Mouse (Mus musculus): Measurements from ENCODE around the gene Ocrl. TPM values are rescaled to one million over a fixed set of nuclear protein-coding genes. Genes with fewer than 3 reads are reported as not detected.

Gene Ocrl
- polyA plus RNA-seq, 1 experiment from 2014 or later, result 30.8 TPM

- H3K4me3 ChIP-seq (ENCODE audit: low read length), result no peak overlapping the region
- no peak overlapping the region for H3K27ac ChIP-seq (ENCODE audit: low read depth, low read length)
- H3K27me3 ChIP-seq (replicated peaks; ENCODE audit: control insufficient read depth, insufficient read depth, low read length), result no peaks in the 10 kb centered on the region
- no peak overlapping the region for H3K9ac ChIP-seq (ENCODE audit: low read depth, low read length)
- ATAC-seq, result no peak
- H3K9me3 ChIP-seq (ENCODE audit: control insufficient read depth, low read length), result no peaks in the 10 kb centered on the region
- 81% methylated on average over 1 of the region's 1 CpGs for WGBS
- H3K4me2 ChIP-seq (ENCODE audit: low read length), result no peak overlapping the region
- H3K4me1 ChIP-seq (ENCODE audit: control insufficient read depth, insufficient read depth, low read depth, low read length), result no peaks in the 10 kb centered on the region
- H3K36me3 ChIP-seq (ENCODE audit: control insufficient read depth, insufficient read depth, low read length), result no peaks in the 10 kb centered on the region
Observed at GRCm38 (mm10) chrX:48004786-48005185, 92.6 kb downstream of the Ocrl start.

GRCm38 (mm10) chrX:48006062-48006461 is 93.9 kb downstream of the Ocrl start:
- Histone ChIP-seq H3K4me3 (ENCODE audit: low read length) (no peak overlapping the region), H3K9me3 (ENCODE audit: control insufficient read depth, low read length) (no peaks in the 10 kb centered on the region), H3K9ac (ENCODE audit: low read depth, low read length) (no peak overlapping the region), H3K27ac (ENCODE audit: low read depth, low read length) (no peak overlapping the region), H3K4me1 (ENCODE audit: control insufficient read depth, insufficient read depth, low read depth, low read length) (no peaks in the 10 kb centered on the region), H3K36me3 (ENCODE audit: control insufficient read depth, insufficient read depth, low read length) (no peaks in the 10 kb centered on the region), H3K27me3 (replicated peaks; ENCODE audit: control insufficient read depth, insufficient read depth, low read length) (no peaks in the 10 kb centered on the region), H3K4me2 (ENCODE audit: low read length) (no peak overlapping the region)
- 45% methylated on average over 6 of the region's 8 CpGs for WGBS
- ATAC-seq, result no peak

DNA sequence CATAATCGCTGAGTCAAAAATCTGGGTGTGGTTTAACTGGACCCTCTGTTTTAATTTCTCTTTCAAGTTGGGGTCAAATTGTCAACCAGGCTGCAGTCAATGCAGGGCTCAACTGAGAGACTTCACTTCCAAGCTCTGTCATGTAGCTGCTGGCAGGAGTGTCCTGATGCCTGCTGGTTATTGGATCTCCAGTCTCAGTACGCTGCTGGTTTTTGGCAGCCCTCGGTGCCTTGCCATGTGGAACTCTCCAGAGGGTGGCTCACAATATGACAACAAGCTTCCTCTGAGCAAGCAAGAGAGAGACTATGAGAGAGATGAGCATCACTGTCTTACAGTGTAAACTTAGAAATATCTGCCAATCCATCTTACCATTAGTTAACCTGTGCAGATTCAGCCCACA is 99.5 kb downstream of the Ocrl start:
- Histone ChIP-seq H3K27ac (ENCODE audit: low read depth, low read length) (no peak overlapping the region), H3K4me1 (ENCODE audit: control insufficient read depth, insufficient read depth, low read depth, low read length) (peaks cover 1% of the 10 kb centered on the region), H3K4me3 (ENCODE audit: low read length) (no peak overlapping the region), H3K9ac (ENCODE audit: low read depth, low read length) (no peak overlapping the region), H3K4me2 (ENCODE audit: low read length) (no peak overlapping the region), H3K36me3 (ENCODE audit: control insufficient read depth, insufficient read depth, low read length) (no peaks in the 10 kb centered on the region), H3K9me3 (ENCODE audit: control insufficient read depth, low read length) (no peaks in the 10 kb centered on the region), H3K27me3 (replicated peaks; ENCODE audit: control insufficient read depth, insufficient read depth, low read length) (no peaks in the 10 kb centered on the region; the same call in 1 of the 2 replicates)
- WGBS, result 82% methylated on average over 3 of the region's 3 CpGs
- ATAC-seq, result no peak

Other genes with a start within 250 kb of the Ocrl start
- gene Smarca1, start 19.4 kb upstream of the Ocrl start, polyA plus RNA-seq (2015; fragmentation: Nextera tagmentation; extraction: Ambion mirVana), result 31.3 and 34.4 TPM in 2 replicates
- gene Apln, start 122.5 kb downstream of the Ocrl start, polyA plus RNA-seq (2015; fragmentation: Nextera tagmentation; extraction: Ambion mirVana), result 4.7 and 5.0 TPM in 2 replicates
- gene Xpnpep2, start 196.3 kb downstream of the Ocrl start, polyA plus RNA-seq (2015; fragmentation: Nextera tagmentation; extraction: Ambion mirVana), result 0.76 and 1.1 TPM in 2 replicates
- 1.2 and 1.4 TPM in 2 replicates for gene Sash3, start 234.0 kb downstream of the Ocrl start, polyA plus RNA-seq (2015; fragmentation: Nextera tagmentation; extraction: Ambion mirVana)